Mouse (Mus musculus) stomach, embryonic 14.5 days (tissue): Measurements from ENCODE around the gene Cd5. TPM values are rescaled to one million over a fixed set of nuclear protein-coding genes. Genes with fewer than 3 reads are reported as not detected.

Experiments
- ATAC-seq: fragments of 200-750 bp; cut with Nextera tagmentation; 2 replicates; pipeline ENCODE4 v1.8.0; 2017; ENCODE audit warnings: low read depth, moderate TSS enrichment; ENCODE audit not compliant: insufficient number of reproducible peaks, insufficient read depth, low FRiP score
- H3K27ac ChIP-seq: fragments of 300-500 bp; sonication (generic); 2 replicates; pipeline ENCODE4 v1.5.1; 2014; ENCODE audit warnings: mild to moderate bottlenecking, low read length, moderate library complexity, mixed read lengths
- H3K27me3 ChIP-seq: fragments of 300-500 bp; sonication (generic); 2 replicates; pipeline ENCODE4 v1.6.1; 2014; ENCODE audit warnings: low read length, control low read depth, mixed read lengths; ENCODE audit not compliant: control insufficient read depth, insufficient read depth
- H3K36me3 ChIP-seq: fragments of 300-500 bp; sonication (generic); 2 replicates; pipeline ENCODE4 v1.6.1; 2014; ENCODE audit warnings: mild to moderate bottlenecking, control low read depth, low read length, moderate library complexity, mixed read lengths; ENCODE audit not compliant: control insufficient read depth, insufficient read depth
- H3K4me1 ChIP-seq: fragments of 300-500 bp; sonication (generic); 2 replicates; pipeline ENCODE4 v1.6.1; 2014; ENCODE audit warnings: low read length, control low read depth, mixed read lengths; ENCODE audit not compliant: control insufficient read depth, insufficient read depth
- H3K4me2 ChIP-seq: fragments of 300-500 bp; sonication (generic); replicated peaks from 2 replicates; pipeline ENCODE4 v1.6.1; 2014; ENCODE audit warnings: low read depth, low read length, control low read depth
- H3K4me3 ChIP-seq: fragments of 300-500 bp; sonication (generic); 2 replicates; pipeline ENCODE4 v1.5.1; 2014; ENCODE audit warnings: low read depth, low read length, control low read depth
- H3K9ac ChIP-seq: fragments of 300-500 bp; sonication (generic); replicated peaks from 2 replicates; pipeline ENCODE4 v1.6.1; 2014; ENCODE audit warnings: low read depth, mild to moderate bottlenecking, control low read depth, low read length, moderate library complexity, mixed read lengths
- H3K9me3 ChIP-seq: fragments of 300-500 bp; sonication (generic); 2 replicates; pipeline ENCODE4 v1.6.1; 2016; ENCODE audit warnings: low read depth, low read length, control low read depth; ENCODE audit not compliant: control insufficient read depth
- WGBS: fragments of 180-500 bp; shearing (Covaris S2); extraction: QIAGEN DNeasy Blood & Tissue Kit; methylation state at CpG from one replicate; pipeline ENCODE4 v1.1.7; 2014; 5-methylcytosine and 5-hydroxymethylcytosine counted together
- polyA plus RNA-seq: library from polyadenylated mRNA; unstranded; fragments of >200 nt; fragmentation: Nextera tagmentation; extraction: Ambion mirVana; gene quantifications from 2 replicates; pipeline ENCODE4 v1.2.1, GENCODE M21; 2014

Gene Cd5
- polyA plus RNA-seq, 1 experiment from 2014 or later: 2.1 TPM

- ATAC-seq: no peak
- Histone ChIP-seq H3K36me3 (no peaks in the 10 kb centered on the region), H3K9me3 (no peaks in the 10 kb centered on the region), H3K4me3 (no peak overlapping the region), H3K4me1 (peaks cover 9% of the 10 kb centered on the region), H3K9ac (no peak overlapping the region), H3K27ac (no peak overlapping the region), H3K4me2 (no peak overlapping the region), H3K27me3 (no peaks in the 10 kb centered on the region)
- WGBS: 60% methylated on average over 6 of the region's 6 CpGs
These were observed 23.7 kb upstream of the Cd5 start for GRCm38 (mm10) chr19:10762468-10762867.

GRCm38 (mm10) chr19:10761794-10762415 is 23.1 kb upstream of the Cd5 start:
- Histone ChIP-seq H3K36me3 (no peaks in the 10 kb centered on the region), H3K9me3 (no peaks in the 10 kb centered on the region), H3K27ac (no peak overlapping the region), H3K4me2 (no peak overlapping the region), H3K27me3 (no peaks in the 10 kb centered on the region), H3K9ac (no peak overlapping the region), H3K4me3 (no peak overlapping the region), H3K4me1 (peaks cover 9% of the 10 kb centered on the region)
- no peak for ATAC-seq
- 82% methylated on average over 8 of the region's 8 CpGs for WGBS

DNA sequence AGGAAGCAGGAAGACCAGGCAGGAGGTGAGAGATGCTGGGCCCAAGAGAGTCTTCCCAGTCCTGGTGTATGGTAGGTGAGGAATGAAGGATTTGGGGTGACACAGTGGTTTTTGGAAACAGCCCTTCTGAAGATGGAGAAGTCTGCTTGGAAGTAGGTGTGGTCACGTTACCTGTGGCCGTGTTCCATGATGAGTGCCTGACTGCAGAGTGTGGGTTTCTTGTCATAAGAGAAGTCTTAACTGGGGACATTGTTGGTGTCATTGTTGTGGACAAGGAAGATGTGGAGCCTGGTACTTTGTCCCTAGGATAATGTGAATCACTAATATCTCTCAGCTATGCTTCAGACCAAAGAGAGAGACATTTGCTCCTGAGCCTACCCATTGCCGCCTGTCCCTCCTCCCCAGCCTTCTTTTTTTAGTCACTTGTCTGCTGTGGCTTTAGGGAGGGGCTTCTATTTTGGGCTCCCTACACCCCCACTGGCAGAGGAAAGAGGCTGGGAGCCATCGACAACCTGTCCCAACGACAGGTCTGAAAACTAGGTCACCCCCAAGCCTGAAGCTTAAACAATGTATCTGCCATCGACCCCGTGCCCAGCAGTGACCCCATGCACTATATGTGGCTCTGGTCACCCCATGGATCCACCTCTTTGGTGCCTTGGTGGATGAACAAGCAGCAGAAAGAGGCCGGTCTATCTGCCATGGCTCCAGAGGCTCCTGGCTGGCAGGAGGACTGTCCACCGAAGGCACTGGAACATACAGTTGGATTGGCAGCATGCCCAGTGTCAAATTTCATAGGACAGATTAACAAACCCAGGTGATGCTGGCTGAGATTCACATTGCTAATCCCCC is 21.4 kb upstream of the Cd5 start:
- ATAC-seq: no peak
- no peaks in the 10 kb centered on the region for H3K9me3 ChIP-seq
- no peak overlapping the region for H3K27ac ChIP-seq
- H3K9ac ChIP-seq: no peak overlapping the region
- H3K27me3 ChIP-seq: no peaks in the 10 kb centered on the region
- H3K36me3 ChIP-seq: no peaks in the 10 kb centered on the region
- no peak overlapping the region for H3K4me2 ChIP-seq
- peaks cover 9% of the 10 kb centered on the region for H3K4me1 ChIP-seq
- H3K4me3 ChIP-seq: no peak overlapping the region
- 81% methylated on average over 9 of the region's 9 CpGs for WGBS

DNA sequence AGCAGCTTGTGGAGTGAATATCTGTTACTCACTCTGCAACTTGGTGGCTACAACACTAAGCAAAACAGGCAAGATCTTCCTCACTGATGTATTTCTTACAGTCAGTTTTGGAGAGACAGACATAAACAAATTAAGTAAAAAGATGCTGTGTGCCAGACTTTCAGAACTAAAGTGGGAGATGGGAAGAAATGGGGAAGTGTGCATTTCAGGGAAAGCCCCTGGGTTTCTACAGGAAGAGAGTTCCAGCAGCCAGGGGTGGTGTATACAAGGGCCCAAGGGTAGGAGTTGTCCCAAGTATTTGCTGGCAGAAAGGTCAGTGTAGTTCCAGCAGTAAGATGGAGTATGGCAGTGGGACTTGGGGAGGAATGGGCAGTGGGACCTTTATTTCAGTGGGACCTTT is 20.7 kb upstream of the Cd5 start:
- H3K27me3 ChIP-seq: no peaks in the 10 kb centered on the region
- ATAC-seq: no peak
- no peak overlapping the region for H3K4me2 ChIP-seq
- no peak overlapping the region for H3K4me3 ChIP-seq
- H3K27ac ChIP-seq: no peak overlapping the region
- no peaks in the 10 kb centered on the region for H3K36me3 ChIP-seq
- no peak overlapping the region for H3K9ac ChIP-seq
- peaks cover 9% of the 10 kb centered on the region for H3K4me1 ChIP-seq
- H3K9me3 ChIP-seq: no peaks in the 10 kb centered on the region

- Histone ChIP-seq H3K27me3 (no peaks in the 10 kb centered on the region), H3K4me1 (peaks cover 9% of the 10 kb centered on the region), H3K9me3 (no peaks in the 10 kb centered on the region), H3K9ac (no peak overlapping the region), H3K36me3 (no peaks in the 10 kb centered on the region), H3K4me3 (no peak overlapping the region), H3K4me2 (no peak overlapping the region), H3K27ac (peak overlapping the region; percentile 62; the same call in 1 of the 2 replicates)
- WGBS: 27% methylated on average over 6 of the region's 6 CpGs
- no peak for ATAC-seq
These were observed 19.9 kb upstream of the Cd5 start for GRCm38 (mm10) chr19:10758708-10759107.

DNA sequence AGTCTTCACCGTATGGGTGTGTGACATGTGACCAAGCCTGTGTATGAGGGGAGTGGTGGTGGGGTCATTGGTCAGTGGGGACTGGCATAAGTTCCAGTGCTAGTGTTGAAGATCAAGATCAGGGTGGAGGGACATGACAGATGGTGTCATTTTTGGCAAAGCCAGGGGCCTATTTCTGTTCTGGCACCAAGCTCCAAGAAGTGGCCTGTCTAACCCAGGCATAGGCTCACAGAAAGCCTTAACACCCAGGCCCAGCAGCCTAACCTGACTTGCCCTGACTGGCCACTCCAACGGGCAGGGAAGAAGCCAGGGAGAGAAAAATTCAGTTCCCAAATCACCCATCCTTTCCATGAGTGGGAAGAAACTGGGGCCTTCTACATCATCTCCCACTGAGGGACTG is 18.7 kb upstream of the Cd5 start:
- no peak for ATAC-seq
- Histone ChIP-seq H3K4me1 (peaks cover 9% of the 10 kb centered on the region), H3K27me3 (no peaks in the 10 kb centered on the region), H3K4me2 (no peak overlapping the region), H3K9ac (no peak overlapping the region), H3K9me3 (no peaks in the 10 kb centered on the region), H3K36me3 (no peaks in the 10 kb centered on the region), H3K27ac (no peak overlapping the region), H3K4me3 (no peak overlapping the region)
- WGBS: 77% methylated on average over 2 of the region's 2 CpGs

DNA sequence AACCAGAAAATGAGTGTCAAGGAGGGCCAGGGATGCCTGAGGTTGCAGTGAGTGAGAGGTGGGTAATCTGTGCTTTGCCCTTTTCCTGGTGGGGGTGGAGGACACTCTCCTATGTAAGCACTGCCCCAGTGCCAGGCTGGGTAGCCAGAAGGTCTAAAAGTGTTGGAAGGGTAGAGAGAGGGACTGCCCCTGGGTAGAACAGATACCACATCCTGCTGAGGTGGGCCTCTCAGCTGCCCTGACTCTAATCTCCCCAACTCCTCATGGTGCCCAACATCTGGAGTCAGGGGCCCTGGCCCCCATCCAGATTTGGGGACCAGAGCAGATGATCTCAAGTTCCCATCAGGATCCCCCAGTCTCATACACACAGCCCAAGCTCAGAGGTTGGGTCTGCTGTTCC is 18.3 kb upstream of the Cd5 start:
- Histone ChIP-seq H3K9ac (no peak overlapping the region), H3K27ac (no peak overlapping the region), H3K4me2 (no peak overlapping the region), H3K4me1 (peaks cover 9% of the 10 kb centered on the region), H3K9me3 (no peaks in the 10 kb centered on the region), H3K36me3 (no peaks in the 10 kb centered on the region), H3K27me3 (no peaks in the 10 kb centered on the region), H3K4me3 (no peak overlapping the region)
- no peak for ATAC-seq

DNA sequence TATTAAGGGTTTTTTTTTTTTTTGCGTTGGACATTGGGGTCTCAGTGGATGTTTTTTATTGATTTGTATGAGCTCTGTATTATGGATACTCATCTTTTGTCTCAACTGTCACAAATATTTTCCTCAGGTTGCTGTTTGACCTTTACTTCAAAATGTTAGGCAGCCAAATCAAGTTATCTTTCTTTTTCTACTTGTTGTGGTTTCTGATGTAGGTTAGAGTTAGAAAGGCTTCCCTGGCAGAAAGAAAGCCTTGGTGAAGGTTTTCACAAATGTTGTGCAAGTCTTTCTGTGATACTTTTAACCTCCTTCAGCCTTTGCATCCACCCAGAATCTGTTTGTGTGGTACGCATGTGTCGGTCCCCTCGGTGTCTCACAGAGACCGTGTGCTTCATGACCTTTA is 13.8 kb upstream of the Cd5 start:
- no peak overlapping the region for H3K27ac ChIP-seq
- H3K9me3 ChIP-seq: no peaks in the 10 kb centered on the region
- no peak overlapping the region for H3K4me3 ChIP-seq
- no peak for ATAC-seq
- no peak overlapping the region for H3K9ac ChIP-seq
- H3K36me3 ChIP-seq: no peaks in the 10 kb centered on the region
- H3K27me3 ChIP-seq: no peaks in the 10 kb centered on the region
- H3K4me1 ChIP-seq: no peaks in the 10 kb centered on the region
- H3K4me2 ChIP-seq: no peak overlapping the region
- WGBS: 94% methylated on average over 5 of the region's 5 CpGs
